Mouse (Mus musculus) midbrain, embryonic 15.5 days (tissue): Measurements from ENCODE around the gene Cdk17. TPM values are rescaled to one million over a fixed set of nuclear protein-coding genes. Genes with fewer than 3 reads are reported as not detected.

Experiments used
- ATAC-seq: fragments of 200-750 bp; cut with Nextera tagmentation; replicated peaks from 2 replicates; pipeline ENCODE4 v1.8.0; 2017; ENCODE audit warnings: moderate TSS enrichment
- H3K27ac ChIP-seq: fragments of 300-500 bp; sonication (generic); 2 replicates; pipeline ENCODE4 v1.5.1; 2015; ENCODE audit warnings: mild to moderate bottlenecking, inconsistent platforms
- H3K27me3 ChIP-seq: fragments of 300-500 bp; sonication (generic); replicated peaks from 2 replicates; pipeline ENCODE4 v1.6.1; 2015; ENCODE audit warnings: inconsistent platforms
- H3K36me3 ChIP-seq: fragments of 300-500 bp; sonication (generic); replicated peaks from 2 replicates; pipeline ENCODE4 v1.6.1; 2015; ENCODE audit warnings: inconsistent platforms
- H3K4me1 ChIP-seq: fragments of 300-500 bp; sonication (generic); 2 replicates; pipeline ENCODE4 v1.6.1; 2015; ENCODE audit warnings: inconsistent platforms
- H3K4me2 ChIP-seq: fragments of 300-500 bp; sonication (generic); 2 replicates; pipeline ENCODE4 v1.6.1; 2015; ENCODE audit warnings: inconsistent platforms, mild to moderate bottlenecking, moderate library complexity
- H3K4me3 ChIP-seq: fragments of 300-500 bp; sonication (generic); 2 replicates; pipeline ENCODE4 v1.5.1; 2015; ENCODE audit warnings: mild to moderate bottlenecking, inconsistent platforms
- H3K9ac ChIP-seq: fragments of 300-500 bp; sonication (generic); 2 replicates; pipeline ENCODE4 v1.6.1; 2015; ENCODE audit warnings: mild to moderate bottlenecking, inconsistent platforms
- H3K9me3 ChIP-seq: fragments of 300-500 bp; sonication (generic); 2 replicates; pipeline ENCODE4 v1.6.1; 2016; ENCODE audit warnings: inconsistent platforms
- WGBS: fragments of 180-500 bp; shearing (Covaris S2); methylation state at CpG from one replicate; pipeline ENCODE4 v1.1.7; 2015; ENCODE audit warnings: mixed read lengths; 5-methylcytosine and 5-hydroxymethylcytosine counted together
- polyA plus RNA-seq: library from polyadenylated mRNA; unstranded; fragments of >200 nt; fragmentation: Nextera tagmentation; extraction: Ambion mirVana; gene quantifications from 2 replicates; pipeline ENCODE4 v1.2.1, GENCODE M21; 2015

The Cdk17 gene
- polyA plus RNA-seq, 1 experiment from 2014 or later: 45.7 TPM

DNA sequence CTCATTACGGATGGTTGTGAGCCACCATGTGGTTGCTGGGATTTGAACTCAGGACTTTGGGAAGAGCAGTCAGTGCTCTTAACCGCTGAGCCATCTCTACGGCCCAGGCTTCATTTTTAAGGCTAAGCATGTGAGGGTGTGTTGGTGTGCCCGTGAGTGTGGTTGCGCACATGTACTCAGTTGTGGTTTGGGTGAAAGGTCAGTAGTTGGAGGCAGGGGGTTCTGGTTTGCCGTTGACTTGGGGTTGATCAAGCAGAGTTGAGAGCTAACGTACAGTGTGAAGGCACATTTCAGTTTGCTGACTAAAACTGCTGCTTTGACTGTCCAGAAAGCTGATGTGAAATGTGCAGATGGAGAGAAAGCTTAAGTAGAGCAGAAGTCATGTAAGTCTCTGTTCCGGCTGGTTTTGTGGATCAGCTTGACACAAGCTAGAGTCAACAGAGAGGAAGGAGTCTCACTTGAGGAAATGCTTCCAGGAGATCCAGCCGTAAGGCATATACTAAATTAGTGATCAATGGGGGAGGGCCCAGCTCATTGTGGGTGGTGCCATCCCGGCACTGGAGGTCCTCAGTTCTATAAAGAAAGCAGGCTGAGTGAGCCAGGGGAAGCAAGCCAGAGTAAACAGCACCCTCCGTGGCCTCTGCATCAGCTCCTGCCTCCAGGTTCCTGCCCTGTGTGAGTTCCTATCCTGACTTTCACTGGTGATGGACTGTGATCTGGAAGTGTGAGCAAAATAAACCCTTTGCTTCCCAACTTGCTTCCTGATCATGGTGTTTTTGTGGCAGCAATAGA is 19.2 kb downstream of the Cdk17 start:
- H3K36me3 ChIP-seq: no peaks in the 10 kb centered on the region
- H3K27ac ChIP-seq: no peak overlapping the region
- 89% methylated on average over 11 of the region's 11 CpGs for WGBS
- ATAC-seq: no peak
- no peak overlapping the region for H3K4me2 ChIP-seq
- no peaks in the 10 kb centered on the region for H3K27me3 ChIP-seq
- H3K4me1 ChIP-seq: no peaks in the 10 kb centered on the region
- no peak overlapping the region for H3K9ac ChIP-seq
- no peak overlapping the region for H3K4me3 ChIP-seq
- no peaks in the 10 kb centered on the region for H3K9me3 ChIP-seq

DNA sequence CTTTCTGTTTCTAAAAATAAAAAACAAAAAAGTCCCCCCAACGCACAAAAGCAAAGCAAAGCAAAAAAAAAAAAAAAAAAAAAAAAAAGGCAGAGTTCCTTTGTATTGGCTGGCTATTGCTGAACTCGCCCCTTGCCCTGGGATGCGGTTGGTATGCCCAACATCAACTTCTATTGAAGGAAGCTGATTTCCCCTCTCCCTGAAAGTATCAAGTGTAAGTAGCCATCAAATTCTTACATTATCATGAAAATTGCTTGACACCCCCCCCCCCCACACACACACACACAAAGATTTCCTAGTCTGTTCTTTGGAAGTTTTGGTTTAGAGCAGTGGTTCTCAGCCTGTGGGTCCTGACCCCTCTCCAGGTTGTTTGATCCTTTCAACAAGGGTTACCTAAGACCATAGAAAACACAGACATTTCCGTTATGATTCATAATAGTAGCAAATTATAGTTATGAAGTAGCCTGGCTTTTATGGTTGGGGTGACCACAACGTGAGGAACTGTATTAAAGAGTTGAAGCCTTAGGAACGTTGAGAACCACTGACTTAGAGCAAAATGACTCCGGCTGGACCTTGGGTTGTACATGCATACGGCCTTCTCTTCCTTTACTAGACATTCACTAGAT is 23.8 kb downstream of the Cdk17 start:
- ATAC-seq: no peak
- Histone ChIP-seq H3K4me3 (no peak overlapping the region), H3K36me3 (no peaks in the 10 kb centered on the region), H3K4me2 (no peak overlapping the region), H3K27ac (no peak overlapping the region), H3K27me3 (no peaks in the 10 kb centered on the region), H3K9ac (no peak overlapping the region), H3K9me3 (no peaks in the 10 kb centered on the region), H3K4me1 (no peaks in the 10 kb centered on the region; the same call in 1 of the 2 replicates)
- 83% methylated on average over 8 of the region's 8 CpGs for WGBS

DNA sequence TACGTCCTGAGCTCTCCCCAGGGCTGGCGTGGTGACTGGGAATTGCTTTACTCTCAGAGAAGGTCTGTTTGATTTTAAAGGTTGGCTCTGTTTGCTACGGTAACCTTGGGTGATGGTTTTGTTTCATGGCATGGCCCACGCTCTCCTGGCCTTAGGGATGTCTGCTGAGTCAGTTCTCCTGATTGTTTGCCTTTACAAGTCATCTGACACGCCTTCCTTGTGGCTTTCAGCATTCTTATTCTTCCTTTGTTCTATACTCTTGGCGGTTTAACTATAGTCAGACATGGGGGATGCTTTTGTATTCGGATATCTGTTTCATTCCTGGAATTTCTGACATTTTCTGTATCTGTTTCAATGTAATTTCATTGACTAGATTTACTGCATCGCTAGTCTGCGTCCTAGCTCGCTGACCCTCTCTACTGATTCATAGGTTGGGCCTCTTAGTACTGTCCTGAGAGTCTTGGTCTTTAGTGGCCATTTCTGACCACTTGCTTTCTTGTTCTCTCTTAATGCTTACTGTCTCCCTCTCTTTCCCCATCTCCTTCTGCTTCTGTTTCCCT is 27.8 kb downstream of the Cdk17 start:
- Histone ChIP-seq H3K27me3 (no peaks in the 10 kb centered on the region), H3K9ac (no peak overlapping the region), H3K4me2 (no peak overlapping the region), H3K4me1 (peaks cover 13% of the 10 kb centered on the region), H3K9me3 (no peaks in the 10 kb centered on the region), H3K4me3 (no peak overlapping the region), H3K36me3 (no peaks in the 10 kb centered on the region), H3K27ac (no peak overlapping the region)
- no peak for ATAC-seq
- 55% methylated on average over 10 of the region's 10 CpGs for WGBS

DNA sequence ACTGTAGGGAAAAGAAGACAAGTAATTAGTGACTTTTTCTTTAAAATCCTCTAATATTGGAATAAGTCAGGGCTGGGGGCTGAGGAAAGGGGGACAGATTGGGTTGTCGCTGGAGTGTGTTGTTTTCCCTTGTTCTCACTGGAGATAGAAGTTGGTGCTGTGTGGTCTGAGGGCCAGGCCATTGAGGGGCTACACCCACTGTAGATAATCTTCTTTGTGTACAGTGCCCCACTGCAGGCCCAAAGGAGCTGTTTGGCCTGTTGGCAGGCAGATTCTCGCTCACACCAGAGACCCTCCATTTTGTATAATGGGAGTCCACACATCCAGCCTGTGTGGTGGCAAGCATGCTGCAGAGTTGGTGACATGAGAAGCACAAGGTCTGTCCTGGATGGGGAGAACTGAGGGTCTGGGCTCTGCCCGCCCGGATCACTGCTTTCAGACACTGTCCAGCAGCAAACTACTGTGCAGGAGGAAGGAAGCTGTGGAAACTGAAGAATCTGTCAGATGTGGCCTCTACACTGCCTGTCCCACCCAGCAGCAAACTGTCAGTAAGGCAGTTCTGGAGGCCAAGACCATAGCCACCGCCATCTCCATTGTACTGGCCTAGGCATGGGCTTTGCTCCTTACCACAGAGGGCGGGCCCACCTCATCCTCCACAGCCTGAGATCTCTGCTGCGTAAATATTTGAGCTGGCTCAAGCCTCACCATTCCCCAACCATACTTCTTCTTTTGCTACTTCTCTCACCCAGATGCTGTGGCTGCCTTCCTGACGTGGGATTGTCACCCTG is 30.0 kb downstream of the Cdk17 start:
- ATAC-seq: no peak; the same call in 1 of the 2 replicates
- WGBS: 79% methylated on average over 8 of the region's 8 CpGs

DNA sequence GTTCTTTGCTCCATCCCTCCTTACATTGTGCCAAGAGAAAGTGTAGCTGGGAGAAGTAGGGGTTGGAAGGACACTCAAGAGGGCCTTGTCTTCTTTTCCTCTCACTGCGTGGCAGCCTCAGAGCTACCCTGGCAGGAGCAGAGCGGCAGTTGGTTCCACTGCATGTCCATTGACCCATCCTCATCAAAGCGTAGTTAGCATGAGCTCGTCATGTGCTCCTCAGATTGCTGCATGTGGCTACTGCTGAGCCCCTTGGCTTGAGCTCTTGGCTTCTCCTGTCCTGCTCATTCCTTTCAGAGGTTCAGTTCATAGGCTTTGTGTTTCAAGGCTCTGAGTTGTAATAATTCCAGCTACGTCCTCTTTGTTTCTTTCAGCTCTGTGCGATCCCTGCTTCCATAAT is 36.4 kb downstream of the Cdk17 start:
- H3K9ac ChIP-seq: no peak overlapping the region
- no peaks in the 10 kb centered on the region for H3K9me3 ChIP-seq
- 84% methylated on average over 6 of the region's 6 CpGs for WGBS
- peaks cover 18% of the 10 kb centered on the region for H3K4me1 ChIP-seq
- no peak overlapping the region for H3K4me3 ChIP-seq
- no peak for ATAC-seq
- H3K4me2 ChIP-seq: no peak overlapping the region
- no peaks in the 10 kb centered on the region for H3K27me3 ChIP-seq
- 0 out of 2 replicates have a peak, but pooled peaks cover 9% of the 10 kb centered on the region for H3K36me3 ChIP-seq
- H3K27ac ChIP-seq: no peak overlapping the region

More for the DNA sequence above, 30.0 kb downstream of the Cdk17 start:
- H3K27me3 ChIP-seq: no peaks in the 10 kb centered on the region
- H3K27ac ChIP-seq: no peak overlapping the region
- no peaks in the 10 kb centered on the region for H3K36me3 ChIP-seq
- no peak overlapping the region for H3K4me3 ChIP-seq
- no peak overlapping the region for H3K4me2 ChIP-seq
- no peaks in the 10 kb centered on the region for H3K9me3 ChIP-seq
- no peak overlapping the region for H3K9ac ChIP-seq
- peaks cover 24% of the 10 kb centered on the region for H3K4me1 ChIP-seq

DNA sequence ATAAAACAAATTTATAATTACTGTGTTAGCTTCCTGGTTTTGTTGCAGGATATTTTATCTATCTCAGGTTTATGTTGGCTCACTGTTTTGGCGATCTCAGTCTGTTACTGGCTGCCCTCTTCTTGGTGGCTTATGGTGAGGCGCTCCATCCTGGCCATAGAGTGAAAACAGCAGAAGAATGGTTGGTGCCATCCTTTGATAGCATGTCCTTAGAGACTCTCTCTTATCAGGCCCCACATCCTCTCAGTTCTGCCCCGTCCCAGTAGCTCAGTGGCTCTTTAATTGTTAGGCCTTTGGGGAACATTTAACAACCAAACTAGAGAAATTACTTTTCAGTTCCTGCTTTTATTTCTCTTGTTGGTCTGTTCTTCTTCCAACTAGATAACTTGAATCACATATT is 38.3 kb downstream of the Cdk17 start:
- Histone ChIP-seq H3K36me3 (0 out of 2 replicates have a peak, but pooled peaks cover 9% of the 10 kb centered on the region), H3K9ac (no peak overlapping the region), H3K9me3 (no peaks in the 10 kb centered on the region), H3K27ac (no peak overlapping the region), H3K4me3 (no peak overlapping the region), H3K4me1 (peaks cover 18% of the 10 kb centered on the region), H3K27me3 (no peaks in the 10 kb centered on the region), H3K4me2 (no peak overlapping the region)
- 96% methylated on average over 3 of the region's 3 CpGs for WGBS
- ATAC-seq: no peak

DNA sequence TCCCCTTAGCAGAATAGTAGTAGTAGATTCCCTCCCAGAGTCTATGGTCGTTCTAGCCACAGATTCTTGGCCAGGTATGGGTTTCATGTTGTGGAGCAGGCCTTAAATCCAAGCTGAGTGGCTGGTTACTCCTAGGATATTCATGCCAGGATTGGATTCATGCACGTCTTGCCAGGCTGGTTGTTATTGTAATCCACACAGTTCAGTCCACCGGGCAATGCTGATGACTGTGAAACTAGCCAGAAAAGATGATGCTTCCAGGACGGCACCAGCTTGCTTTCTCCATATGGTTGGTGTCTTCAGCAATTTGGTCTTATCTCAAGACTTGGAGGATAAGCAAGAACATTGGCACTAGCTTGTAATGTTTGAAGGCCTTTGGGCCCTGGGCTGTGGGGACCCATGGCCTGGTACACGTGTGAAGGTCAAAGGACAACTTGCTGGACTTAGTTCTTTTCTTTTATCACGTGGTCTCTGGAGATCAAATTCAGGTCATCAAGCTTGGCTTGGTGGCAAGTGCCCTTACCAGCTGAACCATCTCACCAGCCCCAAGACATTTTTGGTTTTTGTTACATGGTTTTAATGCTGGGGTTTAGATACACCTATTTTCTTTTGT is 41.3 kb downstream of the Cdk17 start:
- WGBS: 93% methylated on average over 6 of the region's 6 CpGs
- Histone ChIP-seq H3K36me3 (0 out of 2 replicates have a peak, but pooled peaks cover 9% of the 10 kb centered on the region), H3K9ac (no peak overlapping the region), H3K4me1 (0 out of 2 replicates have a peak, but pooled peaks cover 3% of the 10 kb centered on the region), H3K4me3 (no peak overlapping the region), H3K27ac (no peak overlapping the region), H3K27me3 (no peaks in the 10 kb centered on the region), H3K4me2 (no peak overlapping the region), H3K9me3 (no peaks in the 10 kb centered on the region)
- ATAC-seq: no peak

DNA sequence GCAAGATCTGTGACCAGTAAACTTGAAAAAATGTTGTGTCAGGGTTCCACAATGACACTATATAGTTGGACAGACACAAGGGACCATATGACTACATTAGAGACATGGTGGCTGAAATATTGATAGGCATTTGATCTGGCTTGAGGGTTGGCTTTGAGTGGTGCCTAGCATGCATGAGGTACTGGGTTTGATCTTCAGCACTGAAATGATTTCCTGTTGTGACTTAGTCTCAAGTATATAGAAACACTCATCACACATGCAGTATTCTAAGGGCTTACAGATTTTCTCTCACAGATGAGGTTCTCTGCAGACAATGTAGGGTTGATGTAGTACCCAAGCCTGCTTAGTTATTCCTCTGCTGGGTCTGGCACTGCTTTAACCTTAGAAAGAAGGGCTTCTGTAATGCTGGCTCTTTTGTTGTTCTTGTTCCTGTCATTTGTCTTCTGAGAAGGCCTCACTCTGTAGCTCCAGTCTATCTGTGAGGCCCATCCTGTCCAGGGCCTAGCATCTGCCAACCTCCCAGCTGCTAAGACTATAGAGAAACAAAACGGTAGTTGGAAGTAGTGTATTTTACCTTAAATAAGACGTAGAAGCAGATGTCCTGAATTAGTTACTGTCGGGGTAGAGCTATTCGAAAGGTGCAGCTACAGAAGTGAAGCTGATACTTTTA is 44.7 kb downstream of the Cdk17 start:
- Histone ChIP-seq H3K4me1 (no peaks in the 10 kb centered on the region), H3K36me3 (no peaks in the 10 kb centered on the region), H3K27ac (no peak overlapping the region), H3K9ac (no peak overlapping the region), H3K9me3 (no peaks in the 10 kb centered on the region), H3K4me3 (no peak overlapping the region), H3K27me3 (no peaks in the 10 kb centered on the region), H3K4me2 (no peak overlapping the region)
- no peak for ATAC-seq
- WGBS: 85% methylated on average over 4 of the region's 4 CpGs

DNA sequence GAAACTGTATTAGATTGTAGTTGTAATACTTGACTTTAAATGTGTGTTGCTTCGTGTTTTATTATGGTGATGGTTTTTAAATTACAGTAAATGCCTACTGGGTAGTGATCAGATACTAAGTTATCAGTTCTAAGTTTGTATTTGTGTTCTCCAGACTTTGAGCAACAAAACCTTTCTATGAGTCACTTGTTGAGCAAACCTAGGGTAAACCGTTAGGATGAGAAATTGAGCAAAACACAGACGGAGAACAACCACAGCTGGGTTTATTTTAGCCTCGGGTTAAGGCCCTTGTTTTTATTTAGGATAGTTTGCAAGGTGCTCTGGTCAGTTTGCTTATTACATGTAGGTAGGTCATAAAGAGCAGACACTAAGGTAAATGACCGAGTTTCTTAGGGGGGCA is 46.5 kb downstream of the Cdk17 start:
- Histone ChIP-seq H3K27ac (no peak overlapping the region), H3K9ac (no peak overlapping the region), H3K36me3 (0 out of 2 replicates have a peak, but pooled peaks cover 4% of the 10 kb centered on the region), H3K27me3 (no peaks in the 10 kb centered on the region), H3K4me2 (no peak overlapping the region), H3K9me3 (no peaks in the 10 kb centered on the region), H3K4me1 (no peaks in the 10 kb centered on the region), H3K4me3 (no peak overlapping the region)
- 89% methylated on average over 5 of the region's 5 CpGs for WGBS
- no peak for ATAC-seq

DNA sequence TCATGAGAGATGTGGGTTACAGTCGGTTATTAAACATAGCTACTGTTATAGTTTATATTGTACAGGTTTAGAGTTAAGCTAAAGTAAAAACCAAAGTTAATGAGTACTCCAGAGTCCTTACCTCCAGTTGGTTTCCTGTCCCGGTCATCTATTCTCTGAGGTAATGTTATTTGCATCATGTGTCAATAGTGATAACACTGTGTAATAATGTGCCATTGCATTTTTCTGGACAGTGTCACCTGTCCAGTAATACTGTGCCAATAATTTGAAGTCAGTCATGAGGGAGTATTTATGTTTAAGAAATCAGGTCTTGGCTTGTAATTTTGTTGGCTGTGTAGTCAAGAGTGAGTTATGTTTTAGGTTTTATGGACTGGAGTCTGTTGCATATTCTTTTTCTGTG is 52.0 kb downstream of the Cdk17 start:
- WGBS: 89% methylated on average over 2 of the region's 2 CpGs

DNA sequence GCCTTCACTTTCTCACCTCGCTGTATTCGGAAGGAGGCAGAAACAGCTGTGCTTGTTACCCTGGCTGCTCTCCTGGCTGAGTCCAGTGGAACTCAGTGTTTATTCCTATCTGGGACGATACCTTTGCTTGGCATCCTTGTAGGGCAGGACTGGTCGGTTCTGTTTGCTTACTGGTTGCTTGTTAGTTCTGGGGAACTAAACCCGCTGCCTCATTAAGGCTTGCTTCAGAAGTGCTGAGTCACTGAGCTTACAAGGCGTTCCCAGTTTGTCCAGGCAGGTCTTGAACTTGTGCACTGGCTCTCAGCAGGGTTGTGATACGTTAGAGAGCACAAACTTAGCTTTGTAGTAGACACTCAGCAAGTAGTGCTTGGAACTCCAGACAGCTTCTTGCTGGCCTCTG is 52.7 kb downstream of the Cdk17 start:
- no peak overlapping the region for H3K4me3 ChIP-seq
- no peak overlapping the region for H3K9ac ChIP-seq
- no peaks in the 10 kb centered on the region for H3K9me3 ChIP-seq
- 89% methylated on average over 7 of the region's 7 CpGs for WGBS
- no peaks in the 10 kb centered on the region for H3K27me3 ChIP-seq
- no peaks in the 10 kb centered on the region for H3K4me1 ChIP-seq
- H3K4me2 ChIP-seq: no peak overlapping the region
- peaks cover 31% of the 10 kb centered on the region for H3K36me3 ChIP-seq
- H3K27ac ChIP-seq: no peak overlapping the region
- ATAC-seq: no peak

More for the DNA sequence above, 52.0 kb downstream of the Cdk17 start:
- Histone ChIP-seq H3K4me1 (no peaks in the 10 kb centered on the region), H3K27ac (no peak overlapping the region), H3K9me3 (no peaks in the 10 kb centered on the region), H3K27me3 (no peaks in the 10 kb centered on the region), H3K36me3 (peaks cover 25% of the 10 kb centered on the region; the same call in 1 of the 2 replicates), H3K4me3 (no peak overlapping the region), H3K4me2 (no peak overlapping the region), H3K9ac (no peak overlapping the region)
- ATAC-seq: no peak
